Mouse (Mus musculus) CH12.LX (cell line): ENCODE data around the gene Abtb2. TPM values are rescaled to one million over a fixed set of nuclear protein-coding genes. Genes with fewer than 3 reads are reported as not detected.
A peak's percentile ranks its signal among the peaks of the same experiment; 100 is the strongest.

Source experiments
- DNase-seq: peaks from one replicate; pipeline ENCODE4 v3.0.0-alpha.2; 2013; ENCODE audit errors: extremely low read depth
- H3K27ac ChIP-seq: 2 replicates; pipeline ENCODE4 v1.5.1; 2012; ENCODE audit warnings: low read depth, mild to moderate bottlenecking, control low read depth, moderate library complexity; ENCODE audit not compliant: insufficient read depth
- H3K27me3 ChIP-seq: replicated peaks from 2 replicates; pipeline ENCODE3; 2012; ENCODE audit warnings: inconsistent platforms
- H3K36me3 ChIP-seq, 2 experiments: replicated peaks in 1 of 2; 2 replicates each; pipeline versions ENCODE3 to v1.6.1; 2012; ENCODE audit warnings: inconsistent platforms in 1 of 2, low read length in 1 of 2, mild to moderate bottlenecking in 1 of 2, mixed read lengths in 1 of 2, moderate library complexity in 1 of 2; ENCODE audit not compliant: control insufficient read depth in 1 of 2, insufficient read depth in 1 of 2
- H3K4me1 ChIP-seq, 2 experiments: 2 replicates each; pipeline ENCODE4 v1.6.1; 2012; ENCODE audit warnings: inconsistent platforms in 1 of 2, moderate library complexity in 1 of 2; ENCODE audit not compliant: insufficient read depth in 2 of 2, control insufficient read depth in 1 of 2
- H3K4me2 ChIP-seq: 2 replicates; pipeline ENCODE4 v1.6.1; 2012; ENCODE audit warnings: low read depth, mild to moderate bottlenecking, control low read depth; ENCODE audit not compliant: poor library complexity, insufficient read depth, severe bottlenecking
- H3K4me3 ChIP-seq, 3 experiments: fragments of 150-350 bp in 1 of 3; sonication (generic) in 1 of 3; replicated peaks in 1 of 3; 2 replicates each; pipeline versions ENCODE3 to v1.5.1; 2011 to 2012; ENCODE audit warnings: low read depth in 2 of 3, low read length in 2 of 3, mild to moderate bottlenecking in 2 of 3, moderate library complexity in 2 of 3, control low read depth in 1 of 3, improper control_type of control experiment in 1 of 3, inconsistent platforms in 1 of 3, mixed read lengths in 1 of 3; ENCODE audit not compliant: poor library complexity in 1 of 3
- H3K79me2 ChIP-seq: replicated peaks from 2 replicates; pipeline ENCODE4 v1.6.1; 2012; ENCODE audit warnings: mild to moderate bottlenecking, moderate library complexity; ENCODE audit not compliant: control insufficient read depth, poor library complexity, insufficient read depth, severe bottlenecking; ENCODE audit errors: extremely low read depth
- H3K9ac ChIP-seq: 2 replicates; pipeline ENCODE4 v1.6.1; 2012; ENCODE audit warnings: low read depth, mild to moderate bottlenecking, control low read depth, moderate library complexity; ENCODE audit not compliant: insufficient read depth
- H3K9me3 ChIP-seq: replicated peaks from 2 replicates; pipeline ENCODE3; 2012; ENCODE audit warnings: low read length, inconsistent platforms, mixed read lengths
- CHD2 ChIP-seq: IDR thresholded peaks from 2 replicates; pipeline ENCODE4 v1.6.1; 2011; ENCODE audit warnings: low read length, improper control_type of control experiment
- CTCF ChIP-seq, 2 experiments: IDR thresholded peaks in 1 of 2; conservative IDR thresholded peaks in 1 of 2; 2 replicates each; pipeline ENCODE4 v1.5.1; 2011 to 2012; ENCODE audit warnings: low read depth in 2 of 2, low read length in 2 of 2, improper control_type of control experiment in 1 of 2, inconsistent platforms in 1 of 2, mild to moderate bottlenecking in 1 of 2, moderate library complexity in 1 of 2
- E2F4 ChIP-seq: IDR thresholded peaks from 2 replicates; pipeline ENCODE4 v1.6.1; 2011; ENCODE audit warnings: low read depth, low read length, improper control_type of control experiment; ENCODE audit not compliant: insufficient replicate concordance
- ELF1 ChIP-seq: IDR thresholded peaks from 2 replicates; pipeline ENCODE4 v1.6.1; 2014; ENCODE audit warnings: low read depth, mild to moderate bottlenecking, inconsistent platforms, low read length, improper control_type of control experiment
- EP300 ChIP-seq: IDR thresholded peaks from 2 replicates; pipeline ENCODE4 v1.6.1; 2011; ENCODE audit warnings: low read length, improper control_type of control experiment
- ETS1 ChIP-seq: conservative IDR thresholded peaks from 2 replicates; pipeline ENCODE4 v1.6.1; 2012; ENCODE audit warnings: low read depth, mild to moderate bottlenecking, inconsistent platforms, low read length, improper control_type of control experiment, moderate library complexity
- IRF4 ChIP-seq: IDR thresholded peaks from 2 replicates; pipeline ENCODE4 v1.6.1; 2014; ENCODE audit warnings: low read depth, mild to moderate bottlenecking, inconsistent platforms, low read length, improper control_type of control experiment
- JUND ChIP-seq: conservative IDR thresholded peaks from 2 replicates; pipeline ENCODE4 v1.6.1; 2011; ENCODE audit warnings: low read depth, low read length, improper control_type of control experiment
- KAT2A ChIP-seq: IDR thresholded peaks from 2 replicates; pipeline ENCODE4 v1.6.1; 2012; ENCODE audit warnings: low read length, improper control_type of control experiment, inconsistent platforms; ENCODE audit not compliant: insufficient replicate concordance
- MAFK ChIP-seq: IDR thresholded peaks from 2 replicates; pipeline ENCODE4 v1.6.1; 2011; ENCODE audit warnings: low read length, improper control_type of control experiment; ENCODE audit not compliant: insufficient replicate concordance
- MAX ChIP-seq: IDR thresholded peaks from 2 replicates; pipeline ENCODE4 v1.6.1; 2011; ENCODE audit warnings: low read length, improper control_type of control experiment
- MAZ ChIP-seq: IDR thresholded peaks from 2 replicates; pipeline ENCODE4 v1.6.1; 2012; ENCODE audit warnings: low read depth, mild to moderate bottlenecking, inconsistent platforms, low read length, improper control_type of control experiment, moderate library complexity
- MEF2A ChIP-seq: IDR thresholded peaks from 2 replicates; pipeline ENCODE4 v1.6.1; 2014; ENCODE audit warnings: low read depth, mild to moderate bottlenecking, inconsistent platforms, low read length, improper control_type of control experiment, borderline replicate concordance
- NRF1 ChIP-seq: IDR thresholded peaks from 2 replicates; pipeline ENCODE4 v1.6.1; 2014; ENCODE audit warnings: low read depth, mild to moderate bottlenecking, inconsistent platforms, low read length, improper control_type of control experiment, moderate library complexity
- POLR2AphosphoS2 ChIP-seq: IDR thresholded peaks from 2 replicates; pipeline ENCODE4 v1.6.1; 2011; ENCODE audit warnings: low read depth, low read length, improper control_type of control experiment
- RAD21 ChIP-seq: IDR thresholded peaks from 2 replicates; pipeline ENCODE4 v1.6.1; 2011; ENCODE audit warnings: low read depth, mild to moderate bottlenecking, low read length, improper control_type of control experiment, moderate library complexity
- RCOR1 ChIP-seq: conservative IDR thresholded peaks from 2 replicates; pipeline ENCODE4 v1.6.1; 2012; ENCODE audit warnings: low read depth, mild to moderate bottlenecking, inconsistent platforms, low read length, improper control_type of control experiment
- SMC3 ChIP-seq: IDR thresholded peaks from 2 replicates; pipeline ENCODE4 v1.6.1; 2011; ENCODE audit warnings: low read depth, low read length, improper control_type of control experiment
- ZMIZ1 ChIP-seq: IDR thresholded peaks from 2 replicates; pipeline ENCODE4 v1.6.1; 2012; ENCODE audit warnings: low read depth, mild to moderate bottlenecking, inconsistent platforms, low read length, improper control_type of control experiment
- dilution Hi-C: fragments of 300-500 bp; cut with MboI; formaldehyde crosslinking; loops from 2 replicates; pipeline ENCODE4 v1.14.3; 2020; ENCODE audit warnings: low sequenced_read_pairs; ENCODE audit not compliant: extremely low pct_unique_long_range_greater_than_20kb, extremely low pct_ligation_motif_present
- in situ Hi-C: fragments of 300-500 bp; cut with MboI; formaldehyde crosslinking; loops from 3 replicates; pipeline ENCODE4 v1.14.3; 2019; ENCODE audit warnings: low sequenced_read_pairs, low pct_ligation_motif_present, low pct_unique_long_range_greater_than_20kb, mixed read lengths
- polyA plus RNA-seq: library from polyadenylated mRNA; unstranded; fragments of >175 nt; gene quantifications from 2 replicates; pipeline ENCODE4 v1.2.1, GENCODE M21; 2012; ENCODE audit warnings: low read depth; ENCODE audit not compliant: insufficient read length
- total RNA-seq, 2 experiments: library from RNA; depleted of rRNA; stranded (reverse); fragments of 300-350 nt in 1 of 2; fragments of >200 nt in 1 of 2; gene quantifications; 2 replicates each; pipeline ENCODE4 v1.2.3; 2012 to 2014

Gene Abtb2
- total and polyA plus RNA-seq, 3 experiments: 2.9 to 7.7 (median 3.8) TPM

DNA sequence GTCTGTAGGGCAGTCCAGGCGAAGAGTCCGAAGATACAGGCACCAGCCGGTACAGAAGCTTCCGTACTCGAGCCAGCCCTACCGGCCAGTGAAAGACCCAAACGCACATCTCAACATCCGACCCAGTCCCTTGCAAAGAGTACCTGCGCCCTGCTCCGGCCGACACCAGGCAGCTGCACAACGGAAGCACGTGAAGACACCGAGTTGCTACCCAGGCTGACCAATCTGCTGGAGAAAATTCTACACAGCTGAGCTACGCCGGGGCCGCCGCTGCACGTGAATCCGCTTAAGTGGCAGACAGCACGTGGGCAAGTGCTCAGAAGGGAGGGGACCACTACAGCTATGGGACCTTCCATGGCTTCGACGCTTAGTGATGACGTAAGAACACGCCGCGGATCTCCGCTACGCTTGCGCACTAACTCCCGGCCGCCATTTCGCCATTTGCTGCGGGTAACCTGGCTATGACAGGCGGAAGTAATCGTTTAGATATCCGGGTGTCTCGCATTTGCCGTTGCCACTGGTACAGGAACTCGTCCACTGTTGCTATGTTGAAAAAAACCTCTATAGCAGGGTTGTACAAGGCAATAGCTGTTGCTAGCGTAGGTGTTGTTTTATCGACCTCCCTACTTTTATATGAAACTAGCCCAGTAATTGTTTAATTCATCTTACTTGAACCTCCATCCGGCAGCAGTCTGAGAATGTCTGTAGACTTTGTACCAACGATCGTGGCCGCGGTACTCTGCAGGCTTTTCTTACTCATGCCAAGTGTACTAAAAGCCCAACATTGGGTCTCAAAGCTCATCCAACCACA is 195.0 kb downstream of the Abtb2 start, which contains the start of gene Nat10 (continued):
- TF ChIP-seq SMC3 (no peak; the same call in 1 of the 2 replicates), NRF1 (peak; percentile 95), KAT2A (peak; percentile 94), E2F4 (no peak), RAD21 (no peak), MAFK (no peak), MAZ (peak; percentile 62; the same call in 1 of the 2 replicates), IRF4 (peak; percentile 70), POLR2AphosphoS2 (peak; percentile 99), JUND (peak; percentile 56), CTCF (conservative IDR thresholded peaks at IDR 0.05 in 1 of 2, IDR thresholded peaks at IDR 0.05 in 1 of 2; ENCODE audit: low read depth in 2 of 2, low read length in 2 of 2) (no peak), MEF2A (peak; percentile 82), CHD2 (peak; percentile 91), ETS1 (peak; percentile 63), EP300 (no peak)

GRCm38 (mm10) chr2:103761993-103762392 is 195.9 kb downstream of the Abtb2 start:
- peak overlapping the region in 2 of 3 experiments; percentile 74 to 82 for H3K4me3 ChIP-seq
- peak overlapping the region; percentile 80 for H3K9ac ChIP-seq
- peaks cover 0 to 9% of the 10 kb centered on the region in 2 experiments; a peak in 2 of 4 replicates for H3K4me1 ChIP-seq
- TF ChIP-seq MAX (no peak), RCOR1 (no peak), NRF1 (no peak), MEF2A (no peak), ZMIZ1 (no peak; the same call in 1 of the 2 replicates), CHD2 (no peak), ELF1 (no peak), SMC3 (no peak)
- H3K36me3 ChIP-seq: peaks cover 18 to 38% of the 10 kb centered on the region in 2 experiments
- no peak overlapping the region for H3K27ac ChIP-seq
- no peaks in the 10 kb centered on the region for H3K9me3 ChIP-seq
- DNase-seq: peak; percentile 27
- peaks cover 24% of the 10 kb centered on the region for H3K79me2 ChIP-seq
- peak overlapping the region; percentile 91; the same call in 1 of the 2 replicates for H3K4me2 ChIP-seq
- H3K27me3 ChIP-seq: no peaks in the 10 kb centered on the region
- dilution Hi-C loops (no loop called here), in situ Hi-C loops (no loop called here)
